Mouse (Mus musculus) limb, embryonic 13.5 days (tissue): ENCODE data around the gene Mapkbp1. TPM values are rescaled to one million over a fixed set of nuclear protein-coding genes. Genes with fewer than 3 reads are reported as not detected.

Experiments used
- ATAC-seq: fragments of 200-750 bp; cut with Nextera tagmentation; 2 replicates; pipeline ENCODE4 v1.8.0; 2017; ENCODE audit warnings: low read depth, moderate number of reproducible peaks, moderate TSS enrichment; ENCODE audit not compliant: low FRiP score
- H3K27ac ChIP-seq: fragments of 300-500 bp; sonication (generic); 2 replicates; pipeline ENCODE4 v1.5.1; 2015; ENCODE audit warnings: inconsistent platforms, mild to moderate bottlenecking, moderate library complexity
- H3K27me3 ChIP-seq: fragments of 300-500 bp; sonication (generic); 2 replicates; pipeline ENCODE4 v1.6.1; 2015; ENCODE audit warnings: mild to moderate bottlenecking, inconsistent platforms
- H3K36me3 ChIP-seq: fragments of 300-500 bp; sonication (generic); 2 replicates; pipeline ENCODE4 v1.6.1; 2015; ENCODE audit warnings: inconsistent platforms, mild to moderate bottlenecking, moderate library complexity
- H3K4me1 ChIP-seq: fragments of 300-500 bp; sonication (generic); 2 replicates; pipeline ENCODE4 v1.6.1; 2015; ENCODE audit warnings: inconsistent platforms
- H3K4me2 ChIP-seq: fragments of 300-500 bp; sonication (generic); replicated peaks from 2 replicates; pipeline ENCODE4 v1.6.1; 2015; ENCODE audit warnings: inconsistent platforms, mild to moderate bottlenecking, moderate library complexity
- H3K4me3 ChIP-seq: fragments of 300-500 bp; sonication (generic); 2 replicates; pipeline ENCODE4 v1.5.1; 2015; ENCODE audit warnings: moderate library complexity, mild to moderate bottlenecking, inconsistent platforms
- H3K9ac ChIP-seq: fragments of 300-500 bp; sonication (generic); 2 replicates; pipeline ENCODE4 v1.6.1; 2015; ENCODE audit warnings: mild to moderate bottlenecking, inconsistent platforms
- H3K9me3 ChIP-seq: fragments of 300-500 bp; sonication (generic); 2 replicates; pipeline ENCODE4 v1.6.1; 2016; ENCODE audit warnings: inconsistent platforms
- WGBS: fragments of 180-500 bp; shearing (Covaris S2); methylation state at CpG from one replicate; pipeline ENCODE4 v1.1.7; 2015; 5-methylcytosine and 5-hydroxymethylcytosine counted together
- polyA plus RNA-seq: library from polyadenylated mRNA; unstranded; fragments of >200 nt; fragmentation: Nextera tagmentation; extraction: Ambion mirVana; gene quantifications from 2 replicates; pipeline ENCODE4 v1.2.1, GENCODE M21; 2015

The Mapkbp1 gene
- polyA plus RNA-seq, 1 experiment from 2014 or later: 3.9 TPM

DNA sequence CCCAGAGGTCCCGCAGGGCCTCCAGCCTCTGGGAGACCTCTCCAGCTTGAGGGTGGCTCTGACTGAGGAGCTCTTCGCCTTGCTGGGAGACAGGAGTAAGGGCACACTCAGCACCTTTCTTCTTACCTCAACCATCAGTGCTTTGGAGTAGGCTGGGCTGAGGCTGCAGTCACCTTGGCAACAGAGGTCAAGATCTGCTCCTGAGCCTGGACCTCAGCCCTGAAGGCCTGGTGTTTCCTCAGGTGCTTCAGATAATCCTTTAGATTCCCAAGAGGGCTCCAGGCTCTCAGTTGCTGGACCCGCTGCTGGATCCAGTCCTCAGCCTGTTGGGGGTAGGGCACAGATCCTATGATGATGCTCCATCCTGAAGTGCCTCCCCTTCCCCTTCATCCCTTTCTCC, 87.0 kb downstream of the Mapkbp1 start:
- Histone ChIP-seq H3K4me1 (no peaks in the 10 kb centered on the region), H3K4me3 (no peak overlapping the region), H3K4me2 (no peak overlapping the region), H3K9ac (no peak overlapping the region), H3K27me3 (no peaks in the 10 kb centered on the region), H3K9me3 (no peaks in the 10 kb centered on the region), H3K27ac (no peak overlapping the region), H3K36me3 (no peaks in the 10 kb centered on the region)
- 81% methylated on average over 3 of the region's 3 CpGs for WGBS
- no peak for ATAC-seq

DNA sequence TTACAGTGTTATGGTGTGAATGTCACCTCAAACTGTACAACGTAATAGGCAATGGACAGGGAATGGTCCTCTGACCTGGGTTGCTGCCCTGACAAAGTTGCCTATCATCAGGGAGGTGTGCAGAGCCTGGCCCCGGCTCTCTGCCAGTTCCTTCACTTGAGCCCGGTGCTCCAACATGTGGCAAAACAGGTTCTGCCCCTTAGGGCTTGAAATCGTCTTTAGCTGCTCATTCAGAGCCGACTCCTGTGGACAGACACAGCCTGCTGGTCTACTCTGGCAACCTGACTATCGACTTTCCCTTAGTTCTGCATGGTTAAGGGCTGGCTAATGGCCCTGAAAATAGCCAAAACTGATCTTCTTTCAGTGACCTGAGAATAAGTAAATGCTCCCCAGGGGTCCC, 87.7 kb downstream of the Mapkbp1 start:
- Histone ChIP-seq H3K36me3 (no peaks in the 10 kb centered on the region), H3K4me1 (no peaks in the 10 kb centered on the region), H3K27me3 (no peaks in the 10 kb centered on the region), H3K27ac (no peak overlapping the region), H3K4me2 (no peak overlapping the region), H3K9me3 (no peaks in the 10 kb centered on the region), H3K9ac (no peak overlapping the region), H3K4me3 (no peak overlapping the region)
- ATAC-seq: no peak
- 52% methylated on average over 6 of the region's 6 CpGs for WGBS

GRCm38 (mm10) chr2:120060651-120061050, 88.2 kb downstream of the Mapkbp1 start:
- H3K9ac ChIP-seq: no peak overlapping the region
- no peak overlapping the region for H3K27ac ChIP-seq
- no peak for ATAC-seq
- no peaks in the 10 kb centered on the region for H3K4me1 ChIP-seq
- 71% methylated on average over 9 of the region's 9 CpGs for WGBS
- H3K27me3 ChIP-seq: no peaks in the 10 kb centered on the region
- H3K4me3 ChIP-seq: no peak overlapping the region
- H3K36me3 ChIP-seq: no peaks in the 10 kb centered on the region
- H3K9me3 ChIP-seq: no peaks in the 10 kb centered on the region
- no peak overlapping the region for H3K4me2 ChIP-seq

- no peaks in the 10 kb centered on the region for H3K4me1 ChIP-seq
- ATAC-seq: no peak
- H3K27me3 ChIP-seq: no peaks in the 10 kb centered on the region
- no peaks in the 10 kb centered on the region for H3K36me3 ChIP-seq
- no peak overlapping the region for H3K9ac ChIP-seq
- no peak overlapping the region for H3K4me3 ChIP-seq
- H3K4me2 ChIP-seq: no peak overlapping the region
- H3K27ac ChIP-seq: no peak overlapping the region
- H3K9me3 ChIP-seq: no peaks in the 10 kb centered on the region
- WGBS: 72% methylated on average over 8 of the region's 8 CpGs
Measured at GRCm38 (mm10) chr2:120062248-120062647, 89.7 kb downstream of the Mapkbp1 start.

- WGBS: 84% methylated on average over 6 of the region's 6 CpGs
- H3K4me2 ChIP-seq: no peak overlapping the region
- no peak overlapping the region for H3K27ac ChIP-seq
- no peak overlapping the region for H3K9ac ChIP-seq
- no peaks in the 10 kb centered on the region for H3K27me3 ChIP-seq
- no peaks in the 10 kb centered on the region for H3K36me3 ChIP-seq
- no peak overlapping the region for H3K4me3 ChIP-seq
- H3K9me3 ChIP-seq: no peaks in the 10 kb centered on the region
- ATAC-seq: no peak
- no peaks in the 10 kb centered on the region for H3K4me1 ChIP-seq
Measured at GRCm38 (mm10) chr2:120064639-120065038, 92.1 kb downstream of the Mapkbp1 start.

- Histone ChIP-seq H3K36me3 (no peaks in the 10 kb centered on the region), H3K4me2 (no peak overlapping the region), H3K9me3 (no peaks in the 10 kb centered on the region), H3K4me1 (no peaks in the 10 kb centered on the region), H3K27ac (no peak overlapping the region), H3K9ac (no peak overlapping the region), H3K27me3 (no peaks in the 10 kb centered on the region), H3K4me3 (no peak overlapping the region)
- 84% methylated on average over 10 of the region's 10 CpGs for WGBS
- no peak for ATAC-seq
Measured at GRCm38 (mm10) chr2:120065243-120065642, 92.7 kb downstream of the Mapkbp1 start.

DNA sequence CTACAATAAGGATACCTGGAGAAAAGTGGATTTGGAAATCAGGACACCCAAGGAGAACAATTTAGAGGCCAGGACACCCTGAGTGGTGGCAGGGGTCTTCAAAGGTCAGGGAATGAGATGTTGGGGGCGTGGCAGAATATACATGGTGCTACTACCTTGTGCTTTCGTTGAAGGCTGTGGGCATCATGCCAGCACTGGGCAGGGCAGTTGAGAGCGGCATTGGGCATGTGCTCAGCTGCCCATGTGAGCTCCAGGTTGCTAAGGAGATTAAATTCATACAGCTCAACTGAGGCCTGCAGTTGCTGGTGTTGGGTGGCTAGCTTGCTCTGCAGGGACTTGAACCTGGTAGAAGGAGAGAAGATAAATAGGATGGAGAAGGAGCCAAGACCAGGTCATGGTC, 93.7 kb downstream of the Mapkbp1 start:
- WGBS: 77% methylated on average over 3 of the region's 3 CpGs
- Histone ChIP-seq H3K27ac (no peak overlapping the region), H3K9ac (no peak overlapping the region), H3K4me3 (no peak overlapping the region), H3K4me1 (no peaks in the 10 kb centered on the region), H3K9me3 (no peaks in the 10 kb centered on the region), H3K27me3 (no peaks in the 10 kb centered on the region), H3K4me2 (no peak overlapping the region), H3K36me3 (no peaks in the 10 kb centered on the region)
- no peak for ATAC-seq

DNA sequence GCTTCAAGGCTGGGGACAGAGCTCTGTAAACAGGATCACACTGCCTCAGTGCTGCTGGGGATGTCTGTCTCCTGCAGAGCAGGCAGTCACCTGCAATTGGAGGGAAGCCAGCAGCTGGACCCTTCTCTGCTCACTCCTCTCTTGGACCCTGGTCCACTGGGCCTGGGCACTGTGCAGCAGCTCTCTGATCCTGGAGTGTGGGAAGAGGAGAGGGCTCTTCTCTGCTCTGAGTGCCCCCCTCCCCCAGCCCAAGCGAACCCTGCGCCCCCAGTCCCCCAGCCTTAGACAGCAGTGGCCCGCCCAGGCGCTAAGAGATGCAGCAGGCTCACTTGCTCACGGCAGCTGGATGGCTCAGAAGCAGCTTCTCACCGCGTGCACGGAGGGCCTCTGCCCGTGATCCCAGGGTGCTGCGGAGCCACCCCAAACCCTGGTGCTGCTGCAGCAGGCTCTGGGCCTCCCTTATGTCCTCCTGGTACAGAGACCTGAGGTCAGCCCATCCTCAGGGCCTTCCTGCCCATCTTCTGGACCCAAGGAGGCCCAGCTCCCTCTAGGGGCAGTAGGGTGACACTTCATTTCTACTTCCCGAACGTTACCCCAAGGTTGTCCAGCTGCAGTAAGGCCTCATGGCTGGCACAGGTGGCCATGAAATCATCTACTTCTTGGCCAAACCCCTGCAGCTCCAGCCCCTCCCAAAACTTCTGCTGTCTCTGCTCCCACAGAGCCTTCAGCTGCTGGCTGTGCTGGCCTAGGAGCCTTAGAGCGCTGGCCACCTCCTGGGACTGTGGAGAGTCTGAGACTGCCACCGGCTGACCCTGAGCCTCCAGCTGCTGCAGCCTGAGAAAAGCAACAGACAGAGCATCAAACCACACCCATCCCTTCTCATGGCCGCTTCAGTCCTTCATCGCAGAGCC, 96.3 kb downstream of the Mapkbp1 start:
- Histone ChIP-seq H3K4me1 (no peaks in the 10 kb centered on the region), H3K9ac (no peak overlapping the region; the same call in 1 of the 2 replicates)

DNA sequence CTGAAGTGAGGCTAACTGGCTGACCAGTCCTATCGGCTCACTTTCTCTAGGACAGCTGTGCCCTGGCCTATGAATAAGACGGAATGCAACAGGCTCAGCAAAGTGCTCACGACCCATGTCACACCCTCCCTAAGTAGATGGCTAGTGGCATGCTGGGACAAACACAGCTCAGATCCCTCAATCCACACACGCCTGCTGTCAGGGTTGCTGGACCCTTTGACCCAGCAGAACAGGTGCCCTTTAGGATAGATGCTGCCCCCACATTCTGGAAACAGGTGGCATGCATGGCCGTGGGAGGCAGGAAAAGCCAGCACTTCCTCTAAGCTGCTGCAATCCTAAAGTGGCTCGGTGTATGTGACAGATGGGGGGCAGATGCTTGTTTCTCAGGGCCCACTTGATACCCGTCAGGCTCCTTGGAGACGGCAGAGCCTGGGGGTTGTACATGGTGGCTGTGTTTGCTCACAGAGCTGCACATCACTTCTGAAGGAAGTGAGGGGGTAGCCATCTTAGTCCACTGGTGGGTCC, 97.0 kb downstream of the Mapkbp1 start:
- peak; percentile 75 for ATAC-seq
- H3K4me2 ChIP-seq: no peak overlapping the region
- H3K27ac ChIP-seq: no peak overlapping the region
- no peak overlapping the region for H3K9ac ChIP-seq
- H3K4me3 ChIP-seq: no peak overlapping the region
- 63% methylated on average over 8 of the region's 8 CpGs for WGBS
- H3K4me1 ChIP-seq: no peaks in the 10 kb centered on the region
- H3K36me3 ChIP-seq: no peaks in the 10 kb centered on the region
- no peaks in the 10 kb centered on the region for H3K9me3 ChIP-seq
- peaks cover 1% of the 10 kb centered on the region for H3K27me3 ChIP-seq

More for the DNA sequence above, 96.3 kb downstream of the Mapkbp1 start:
- H3K4me3 ChIP-seq: no peak overlapping the region
- H3K27me3 ChIP-seq: no peaks in the 10 kb centered on the region
- peak overlapping the region; percentile 31 for H3K4me2 ChIP-seq
- H3K36me3 ChIP-seq: no peaks in the 10 kb centered on the region
- 39% methylated on average over 16 of the region's 16 CpGs for WGBS
- no peaks in the 10 kb centered on the region for H3K9me3 ChIP-seq
- ATAC-seq: no peak
- no peak overlapping the region for H3K27ac ChIP-seq

DNA sequence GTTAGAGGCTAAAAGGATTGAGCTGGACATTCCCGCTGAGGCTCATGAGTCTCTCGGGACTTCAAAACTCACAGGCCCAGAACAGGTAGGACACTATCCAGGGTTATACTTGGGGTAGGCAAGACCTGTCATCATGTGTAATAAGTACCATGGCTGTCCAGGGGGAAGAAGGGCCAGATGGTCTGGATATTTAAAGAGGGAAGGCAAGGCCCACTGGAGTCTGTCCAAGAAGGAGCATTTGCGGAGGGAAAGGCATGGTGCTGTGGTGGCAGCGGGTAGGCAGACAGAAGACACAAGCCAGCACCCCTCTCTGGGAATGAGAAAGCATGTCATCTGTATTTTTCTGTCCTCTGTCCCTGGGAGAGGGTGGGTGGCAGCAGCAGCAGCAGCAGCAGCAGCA, 101.6 kb downstream of the Mapkbp1 start:
- WGBS: 88% methylated on average over 4 of the region's 4 CpGs
- no peak for ATAC-seq
- Histone ChIP-seq H3K27ac (no peak overlapping the region), H3K9ac (no peak overlapping the region), H3K9me3 (no peaks in the 10 kb centered on the region), H3K36me3 (no peaks in the 10 kb centered on the region), H3K4me1 (peaks cover 11% of the 10 kb centered on the region), H3K4me2 (no peak overlapping the region), H3K27me3 (peaks cover 31% of the 10 kb centered on the region), H3K4me3 (no peak overlapping the region)

- no peaks in the 10 kb centered on the region for H3K9me3 ChIP-seq
- WGBS: 2% methylated on average over 36 of the region's 36 CpGs
- peak overlapping the region; percentile 73 for H3K4me2 ChIP-seq
- peak overlapping the region; percentile 1; the same call in 1 of the 2 replicates for H3K9ac ChIP-seq
- H3K27ac ChIP-seq: no peak overlapping the region
- peak overlapping the region; percentile 42 for H3K4me3 ChIP-seq
- H3K36me3 ChIP-seq: no peaks in the 10 kb centered on the region
- H3K4me1 ChIP-seq: peaks cover 11% of the 10 kb centered on the region
- peaks cover 31% of the 10 kb centered on the region for H3K27me3 ChIP-seq
- peak; percentile 74 for ATAC-seq
Measured at GRCm38 (mm10) chr2:120076076-120076705, 103.7 kb downstream of the Mapkbp1 start.
